Mouse (Mus musculus): Measurements from ENCODE around the gene Gm26661.

DNA sequence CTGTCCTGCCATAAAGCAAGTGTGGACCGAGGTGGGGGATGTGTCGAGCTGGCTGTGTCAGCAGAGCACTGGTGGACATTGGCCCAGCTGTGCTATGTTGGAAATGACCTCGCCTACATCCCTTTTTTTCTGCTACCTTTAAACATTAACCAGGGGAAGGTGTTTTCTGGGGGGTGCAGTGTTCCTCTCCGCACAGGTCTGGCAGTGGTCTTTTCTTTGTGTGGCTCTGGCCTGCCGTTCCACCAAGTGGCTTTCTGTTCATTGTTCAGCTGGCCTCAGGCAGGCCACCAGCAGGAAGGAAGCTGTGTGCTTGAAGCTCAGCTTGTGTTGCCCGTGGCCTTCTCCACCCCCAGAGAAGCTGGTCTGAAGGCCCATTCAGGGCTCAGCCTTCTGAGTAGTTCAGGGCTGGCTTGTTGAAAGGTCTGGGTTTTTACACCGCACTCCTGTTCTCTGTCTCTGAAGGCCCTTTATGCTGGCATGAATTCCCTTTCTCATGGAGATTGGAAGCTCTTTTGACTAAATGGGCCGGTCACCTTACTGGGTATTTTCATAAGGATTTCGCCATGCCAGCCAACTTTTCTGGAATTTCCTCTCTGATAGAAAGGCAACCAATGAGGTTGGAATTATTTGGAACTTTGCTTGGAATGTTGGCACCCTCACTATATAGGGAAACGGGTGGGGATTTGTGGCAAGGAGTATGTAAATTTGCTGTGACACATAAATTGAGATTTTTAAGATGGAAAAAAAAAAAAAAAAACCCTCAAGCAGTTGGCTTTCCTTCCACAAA lies 35.0 kb downstream of the Gm26661 start:
- no peak for TF ChIP-seq CHD2 (IDR thresholded peaks at IDR 0.05; ENCODE audit: low read depth, low read length)
- TF ChIP-seq HCFC1 (IDR thresholded peaks at IDR 0.05; ENCODE audit: borderline replicate concordance, insufficient read depth, low read length): no peak
- TF ChIP-seq ZNF384 (IDR thresholded peaks at IDR 0.05; ENCODE audit: low read depth, low read length): no peak
